Mouse (Mus musculus) embryonic fibroblast, embryonic 13.5 days (primary cell): ENCODE measurements around the gene 3110082J24Rik. TPM values are rescaled to one million over a fixed set of nuclear protein-coding genes. Genes with fewer than 3 reads are reported as not detected.

Source experiments
- H3K27ac ChIP-seq: 2 replicates; pipeline ENCODE4 v1.5.1; 2012; ENCODE audit warnings: low read length, control low read depth, inconsistent platforms; ENCODE audit not compliant: insufficient read depth
- H3K4me1 ChIP-seq: 2 replicates; pipeline ENCODE4 v1.6.1; 2011; ENCODE audit warnings: low read length; ENCODE audit not compliant: control insufficient read depth, insufficient read depth
- H3K4me3 ChIP-seq: 2 replicates; pipeline ENCODE4 v1.5.1; 2011; ENCODE audit warnings: mild to moderate bottlenecking, control low read depth, low read length; ENCODE audit not compliant: insufficient read depth
- CTCF ChIP-seq: IDR thresholded peaks from 2 replicates; pipeline ENCODE4 v1.5.1; 2011; ENCODE audit warnings: mild to moderate bottlenecking, control low read depth, low read length, moderate library complexity, borderline replicate concordance; ENCODE audit not compliant: insufficient read depth
- POLR2A ChIP-seq: IDR thresholded peaks from 2 replicates; pipeline ENCODE4 v1.6.1; 2011; ENCODE audit warnings: low read depth, mild to moderate bottlenecking, control low read depth, low read length, moderate library complexity
- polyA plus RNA-seq: library from polyadenylated mRNA; stranded (reverse); fragments of >200 nt; gene quantifications from 2 replicates; pipeline ENCODE4 v1.2.4, GENCODE M21; 2011; ENCODE audit warnings: low read depth; ENCODE audit not compliant: missing spikeins, insufficient read length

The 3110082J24Rik gene
- polyA plus RNA-seq, 1 experiment, result not detected

- H3K4me3 ChIP-seq, result no peak overlapping the region
These were observed 4.0 kb upstream of the 3110082J24Rik start for GRCm38 (mm10) chr5:30109899-30110298.

GRCm38 (mm10) chr5:30108233-30108632 is 2.3 kb upstream of the 3110082J24Rik start:
- H3K27ac ChIP-seq, result no peak overlapping the region
- H3K4me1 ChIP-seq, result peaks cover 3% of the 10 kb centered on the region; the same call in 1 of the 2 replicates
- TF ChIP-seq POLR2A, result no peak
- no peak for TF ChIP-seq CTCF
- H3K4me3 ChIP-seq, result no peak overlapping the region

More at GRCm38 (mm10) chr5:30109899-30110298, 4.0 kb upstream of the 3110082J24Rik start:
- Histone ChIP-seq H3K27ac (no peak overlapping the region), H3K4me1 (peaks cover 3% of the 10 kb centered on the region; the same call in 1 of the 2 replicates)
- TF ChIP-seq CTCF (no peak), POLR2A (no peak)

- Histone ChIP-seq H3K4me1 (peaks cover 3% of the 10 kb centered on the region; the same call in 1 of the 2 replicates), H3K27ac (no peak overlapping the region), H3K4me3 (no peak overlapping the region)
- TF ChIP-seq POLR2A, result no peak
These were observed 1.7 kb upstream of the 3110082J24Rik start for GRCm38 (mm10) chr5:30107611-30108041.

- Histone ChIP-seq H3K4me1 (peaks cover 3% of the 10 kb centered on the region; the same call in 1 of the 2 replicates), H3K4me3 (no peak overlapping the region), H3K27ac (no peak overlapping the region)
- no peak for TF ChIP-seq CTCF
These were observed 1.3 kb upstream of the 3110082J24Rik start for GRCm38 (mm10) chr5:30107186-30107585.

- H3K4me1 ChIP-seq, result peaks cover 3% of the 10 kb centered on the region; the same call in 1 of the 2 replicates
- H3K27ac ChIP-seq, result no peak overlapping the region
- no peak overlapping the region for H3K4me3 ChIP-seq
- TF ChIP-seq CTCF (no peak), POLR2A (no peak)
These were observed 870 bp upstream of the 3110082J24Rik start for GRCm38 (mm10) chr5:30106756-30107155.

- Histone ChIP-seq H3K27ac (no peak within 1 kb of the TSS), H3K4me3 (peak within 1 kb of the TSS; percentile 58), H3K4me1 (no peaks in the 10 kb centered on the region)
- TF ChIP-seq POLR2A (peak; percentile 46; the same call in 1 of the 2 replicates), CTCF (no peak)
These were observed 832 bp downstream of the 3110082J24Rik start, which contains the start of gene Garem2 for GRCm38 (mm10) chr5:30104841-30105667. Gene Garem2 (plus strand): TSS chr5:30105161.

GRCm38 (mm10) chr5:30104339-30104738 is 1.5 kb downstream of the 3110082J24Rik start:
- H3K4me3 ChIP-seq, result no peak overlapping the region
- H3K4me1 ChIP-seq, result no peaks in the 10 kb centered on the region
- peak; percentile 88 for TF ChIP-seq CTCF
- no peak for TF ChIP-seq POLR2A
- H3K27ac ChIP-seq, result no peak overlapping the region

- Histone ChIP-seq H3K4me3 (no peak overlapping the region), H3K4me1 (no peaks in the 10 kb centered on the region), H3K27ac (no peak overlapping the region)
- TF ChIP-seq POLR2A (no peak), CTCF (no peak)
These were observed 2.5 kb downstream of the 3110082J24Rik start for GRCm38 (mm10) chr5:30103340-30103739.

- no peak overlapping the region for H3K4me3 ChIP-seq
These were observed 7.6 kb downstream of the 3110082J24Rik start for GRCm38 (mm10) chr5:30098260-30098659.

GRCm38 (mm10) chr5:30095731-30096130 is 10.2 kb downstream of the 3110082J24Rik start:
- Histone ChIP-seq H3K4me3 (no peak overlapping the region), H3K27ac (no peak overlapping the region), H3K4me1 (no peaks in the 10 kb centered on the region)
- TF ChIP-seq POLR2A (no peak), CTCF (no peak)

More at GRCm38 (mm10) chr5:30098260-30098659, 7.6 kb downstream of the 3110082J24Rik start:
- TF ChIP-seq POLR2A, result no peak
- no peak for TF ChIP-seq CTCF
- no peak overlapping the region for H3K27ac ChIP-seq
- H3K4me1 ChIP-seq, result no peaks in the 10 kb centered on the region
